Mouse (Mus musculus): ENCODE data around the gene Gapdh. TPM values are rescaled to one million over a fixed set of nuclear protein-coding genes. Genes with fewer than 3 reads are reported as not detected.

The Gapdh gene
- polyA plus RNA-seq (2016; fragmentation: Nextera tagmentation; extraction: Ambion mirVana) = 1,933 and 1,972 TPM in 2 replicates

DNA sequence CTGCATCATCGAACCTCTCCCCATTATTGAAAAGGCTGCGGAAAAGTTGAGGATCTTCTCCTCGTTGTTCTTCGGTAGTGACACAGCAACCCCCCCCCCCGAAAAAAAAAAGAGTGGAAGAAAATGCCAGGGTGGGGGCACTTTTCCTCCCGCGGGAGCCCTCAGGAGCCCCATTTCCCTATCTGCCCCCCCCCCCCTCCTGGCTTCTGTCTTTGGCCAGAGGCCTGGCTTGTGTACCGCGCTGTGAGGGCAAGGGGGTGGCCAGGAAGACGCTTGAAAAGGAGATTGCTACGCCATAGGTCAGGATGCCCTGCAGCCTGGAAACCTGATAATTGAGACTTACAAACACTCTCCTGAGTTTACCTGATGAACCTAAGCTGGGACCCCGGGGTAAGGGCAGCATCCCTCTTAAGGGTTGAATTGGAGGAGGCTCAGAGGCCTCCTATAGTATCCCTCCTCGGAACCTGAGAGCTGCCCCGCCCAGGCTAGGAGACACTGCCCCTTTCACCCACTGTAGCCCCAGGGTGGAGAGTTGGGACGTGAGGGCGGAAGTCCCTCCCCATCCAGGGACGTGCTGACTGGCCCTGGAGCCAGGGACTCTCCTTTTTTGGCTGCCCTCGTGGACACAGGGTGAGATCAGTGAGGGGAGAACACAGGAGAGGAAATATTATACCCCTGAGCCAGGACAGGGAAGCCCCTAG lies at the start of gene Gapdh:
Gapdh (minus strand) TSS at position 417 of the 701 bp plus-strand sequence.
- 1% methylated on average over 18 of the region's 18 CpGs for WGBS
- H3K9ac ChIP-seq (replicated peaks) = peak within 1 kb of the TSS; percentile 97
- peaks cover 41% of the 10 kb centered on the region for H3K4me1 ChIP-seq
- no peaks in the 10 kb centered on the region for H3K9me3 ChIP-seq
- H3K36me3 ChIP-seq = peaks cover 55% of the 10 kb centered on the region
- H3K4me3 ChIP-seq = peak within 1 kb of the TSS; percentile 86
- H3K27ac ChIP-seq (replicated peaks) = peak within 1 kb of the TSS; percentile 95
- ATAC-seq (ENCODE audit: low FRiP score, low read depth) = peak; percentile 5; the same call in 1 of the 2 replicates
- peak within 1 kb of the TSS; percentile 96 for H3K4me2 ChIP-seq (replicated peaks)
- H3K27me3 ChIP-seq = no peaks in the 10 kb centered on the region

GRCm38 (mm10) chr6:125215148-125215954 lies 49.1 kb upstream of the Gapdh start, which contains the start of gene Vamp1:
Gene Vamp1 (plus strand): TSS chr6:125215551.
- H3K4me2 ChIP-seq (replicated peaks) = peak within 1 kb of the TSS; percentile 98
- H3K4me1 ChIP-seq = peaks cover 10% of the 10 kb centered on the region; the same call in 1 of the 2 replicates
- H3K9ac ChIP-seq (replicated peaks) = peak within 1 kb of the TSS; percentile 75
- ATAC-seq (ENCODE audit: low FRiP score, low read depth) = peak; percentile 97
- H3K36me3 ChIP-seq = no peaks in the 10 kb centered on the region
- no peaks in the 10 kb centered on the region for H3K9me3 ChIP-seq
- H3K4me3 ChIP-seq = peak within 1 kb of the TSS; percentile 66
- H3K27me3 ChIP-seq = peaks cover 28% of the 10 kb centered on the region
- peak within 1 kb of the TSS; percentile 60 for H3K27ac ChIP-seq (replicated peaks)
- WGBS = under 1% methylated on average over 48 of the region's 48 CpGs

DNA sequence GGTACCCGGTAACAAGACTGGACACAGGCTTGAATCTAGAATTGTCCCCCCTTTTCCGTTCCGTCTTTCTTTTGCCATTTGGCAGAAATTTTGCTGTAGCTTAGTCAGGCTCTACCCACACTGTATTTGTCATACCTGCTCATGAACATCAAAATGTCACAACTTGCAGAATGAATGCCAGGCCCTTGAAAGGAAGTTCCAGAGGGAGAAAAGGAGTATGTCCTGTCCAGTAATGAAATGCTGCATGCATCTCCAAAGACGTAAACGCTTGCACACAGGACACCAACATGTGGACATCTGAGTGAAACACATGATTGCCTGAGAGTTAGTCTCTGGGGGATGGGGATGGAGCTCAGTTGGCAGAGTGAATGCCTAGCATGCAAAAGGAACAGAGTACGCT lies 47.4 kb upstream of the Gapdh start:
- H3K4me2 ChIP-seq (replicated peaks) = no peak overlapping the region
- WGBS = 87% methylated on average over 6 of the region's 6 CpGs
- no peak for ATAC-seq (ENCODE audit: low FRiP score, low read depth)
- no peak overlapping the region for H3K27ac ChIP-seq (replicated peaks)
- H3K4me3 ChIP-seq = no peak overlapping the region
- peaks cover 10% of the 10 kb centered on the region; the same call in 1 of the 2 replicates for H3K4me1 ChIP-seq
- no peak overlapping the region for H3K9ac ChIP-seq (replicated peaks)
- no peaks in the 10 kb centered on the region for H3K36me3 ChIP-seq
- H3K9me3 ChIP-seq = no peaks in the 10 kb centered on the region
- H3K27me3 ChIP-seq = peaks cover 28% of the 10 kb centered on the region

DNA sequence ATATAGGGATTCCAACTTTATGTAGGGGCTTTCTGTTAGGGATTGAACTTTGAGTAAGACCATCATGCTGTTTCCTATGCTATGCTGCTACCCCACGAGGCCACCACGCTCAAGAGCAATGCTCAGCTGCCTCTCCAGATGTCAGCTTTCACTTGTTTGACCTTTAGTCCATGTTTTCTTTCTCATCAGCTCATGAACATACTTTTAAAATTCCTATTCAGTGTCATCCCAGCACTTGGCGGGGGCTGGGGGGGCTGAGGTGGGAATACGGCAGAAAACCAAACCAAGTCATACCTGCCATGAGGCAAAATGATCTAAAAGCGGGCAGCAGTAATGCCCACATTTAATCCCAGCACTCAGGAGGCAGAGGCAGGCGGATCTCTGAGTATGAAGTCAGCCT lies 46.9 kb upstream of the Gapdh start:
- no peak overlapping the region for H3K9ac ChIP-seq (replicated peaks)
- H3K36me3 ChIP-seq = no peaks in the 10 kb centered on the region
- no peak overlapping the region for H3K27ac ChIP-seq (replicated peaks)
- no peak overlapping the region for H3K4me2 ChIP-seq (replicated peaks)
- WGBS = 77% methylated on average over 6 of the region's 6 CpGs
- no peaks in the 10 kb centered on the region for H3K9me3 ChIP-seq
- H3K27me3 ChIP-seq = peaks cover 28% of the 10 kb centered on the region
- peaks cover 10% of the 10 kb centered on the region; the same call in 1 of the 2 replicates for H3K4me1 ChIP-seq
- ATAC-seq (ENCODE audit: low FRiP score, low read depth) = no peak
- no peak overlapping the region for H3K4me3 ChIP-seq

DNA sequence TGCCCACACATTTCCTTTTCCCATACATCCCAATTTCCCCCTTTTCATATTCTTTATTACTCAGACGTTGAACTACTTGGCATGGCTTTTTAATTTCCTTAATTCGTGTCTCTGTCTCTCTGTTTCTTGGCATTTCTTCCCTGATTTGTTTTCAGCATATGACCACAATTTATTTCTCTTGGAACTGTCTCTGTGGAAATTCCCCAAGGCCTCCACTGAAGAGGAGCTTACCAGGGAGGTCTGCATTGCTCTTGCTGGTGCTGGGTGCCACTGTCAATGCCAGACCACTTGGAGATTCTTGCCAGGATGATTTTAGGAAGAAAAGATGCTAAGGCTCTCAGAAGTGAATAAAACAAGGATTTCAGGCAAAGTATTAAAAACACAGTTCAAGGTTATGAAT lies 46.4 kb upstream of the Gapdh start:
- no peak for ATAC-seq (ENCODE audit: low FRiP score, low read depth)
- Histone ChIP-seq H3K27me3 (peaks cover 28% of the 10 kb centered on the region), H3K36me3 (no peaks in the 10 kb centered on the region), H3K9me3 (no peaks in the 10 kb centered on the region), H3K9ac (replicated peaks) (no peak overlapping the region), H3K27ac (replicated peaks) (no peak overlapping the region), H3K4me1 (peaks cover 10% of the 10 kb centered on the region; the same call in 1 of the 2 replicates), H3K4me3 (no peak overlapping the region), H3K4me2 (replicated peaks) (no peak overlapping the region)
- WGBS = 58% methylated on average over 2 of the region's 2 CpGs

GRCm38 (mm10) chr6:125210436-125210835 lies 44.2 kb upstream of the Gapdh start:
- Histone ChIP-seq H3K27me3 (peaks cover 20% of the 10 kb centered on the region; the same call in 1 of the 2 replicates), H3K9me3 (no peaks in the 10 kb centered on the region), H3K27ac (replicated peaks) (no peak overlapping the region), H3K4me1 (no peaks in the 10 kb centered on the region), H3K4me2 (replicated peaks) (no peak overlapping the region), H3K4me3 (no peak overlapping the region), H3K9ac (replicated peaks) (no peak overlapping the region), H3K36me3 (no peaks in the 10 kb centered on the region)
- 76% methylated on average over 1 of the region's 1 CpGs for WGBS
- ATAC-seq (ENCODE audit: low FRiP score, low read depth) = no peak

DNA sequence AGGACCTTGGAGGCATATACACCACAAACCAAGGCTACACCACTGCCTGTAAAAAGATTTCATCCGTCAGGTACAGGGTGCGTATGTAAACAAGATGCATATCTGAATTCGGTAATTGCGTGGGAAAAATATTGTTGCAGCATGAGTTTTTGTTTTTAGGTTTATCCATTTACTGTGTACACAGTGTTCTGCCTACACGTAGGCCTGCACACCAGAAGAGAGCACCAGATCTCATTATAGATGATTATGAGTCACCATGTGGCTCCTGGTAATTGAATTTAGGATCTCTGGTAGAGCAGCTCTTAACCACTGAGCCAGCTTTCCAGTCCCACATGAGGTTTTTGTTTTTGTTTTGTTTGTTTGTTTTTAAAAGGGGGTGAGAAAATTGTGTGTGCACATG lies 30.9 kb upstream of the Gapdh start:
- Histone ChIP-seq H3K4me3 (no peak overlapping the region), H3K4me2 (replicated peaks) (no peak overlapping the region), H3K27me3 (no peaks in the 10 kb centered on the region), H3K4me1 (peaks cover 18% of the 10 kb centered on the region), H3K9ac (replicated peaks) (no peak overlapping the region), H3K27ac (replicated peaks) (no peak overlapping the region), H3K36me3 (peaks cover 21% of the 10 kb centered on the region), H3K9me3 (no peaks in the 10 kb centered on the region)
- 89% methylated on average over 5 of the region's 5 CpGs for WGBS
- ATAC-seq (ENCODE audit: low FRiP score, low read depth) = no peak

GRCm38 (mm10) chr6:125196301-125196700 lies 30.0 kb upstream of the Gapdh start:
- Histone ChIP-seq H3K9me3 (no peaks in the 10 kb centered on the region), H3K36me3 (peaks cover 21% of the 10 kb centered on the region), H3K27ac (replicated peaks) (peak overlapping the region; percentile 25; the same call in 1 of the 2 replicates), H3K27me3 (no peaks in the 10 kb centered on the region), H3K4me1 (peaks cover 18% of the 10 kb centered on the region), H3K9ac (replicated peaks) (no peak overlapping the region), H3K4me2 (replicated peaks) (no peak overlapping the region), H3K4me3 (no peak overlapping the region)
- WGBS = 25% methylated on average over 3 of the region's 3 CpGs
- ATAC-seq (ENCODE audit: low FRiP score, low read depth) = no peak

- Histone ChIP-seq H3K4me3 (no peak overlapping the region), H3K9me3 (no peaks in the 10 kb centered on the region), H3K4me2 (replicated peaks) (no peak overlapping the region), H3K4me1 (peaks cover 18% of the 10 kb centered on the region), H3K36me3 (peaks cover 21% of the 10 kb centered on the region), H3K9ac (replicated peaks) (peak overlapping the region; percentile 29; the same call in 1 of the 2 replicates), H3K27ac (replicated peaks) (peak overlapping the region; percentile 52; the same call in 1 of the 2 replicates), H3K27me3 (no peaks in the 10 kb centered on the region)
- ATAC-seq (ENCODE audit: low FRiP score, low read depth) = no peak
- WGBS = 15% methylated on average over 1 of the region's 1 CpGs
These were observed 29.3 kb upstream of the Gapdh start for GRCm38 (mm10) chr6:125195541-125196075.

DNA sequence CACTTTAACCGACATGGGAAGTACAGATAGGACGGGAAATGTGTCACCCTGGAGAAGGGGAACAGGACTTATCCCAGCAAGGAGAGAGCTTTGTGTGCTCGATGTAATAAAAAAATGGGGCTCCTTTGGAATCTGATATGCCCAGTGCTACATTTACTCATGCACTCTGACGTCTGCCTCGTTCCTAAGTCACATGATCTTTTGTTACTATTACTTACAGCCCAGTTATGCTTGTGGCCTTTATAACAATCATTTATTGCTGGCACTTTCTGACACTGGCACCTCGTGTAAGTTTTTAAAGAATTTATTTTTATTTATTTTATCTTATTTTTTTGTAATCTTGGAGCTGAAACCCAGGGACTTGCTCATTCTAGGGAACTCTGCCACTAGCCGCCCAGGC lies 27.1 kb upstream of the Gapdh start:
- Histone ChIP-seq H3K4me1 (peaks cover 21% of the 10 kb centered on the region), H3K4me3 (no peak overlapping the region), H3K36me3 (peaks cover 33% of the 10 kb centered on the region), H3K9ac (replicated peaks) (no peak overlapping the region), H3K4me2 (replicated peaks) (no peak overlapping the region), H3K27me3 (no peaks in the 10 kb centered on the region), H3K9me3 (no peaks in the 10 kb centered on the region), H3K27ac (replicated peaks) (no peak overlapping the region)
- ATAC-seq (ENCODE audit: low FRiP score, low read depth) = no peak
- WGBS = 89% methylated on average over 7 of the region's 7 CpGs

GRCm38 (mm10) chr6:125192841-125193240 lies 26.6 kb upstream of the Gapdh start:
- H3K9ac ChIP-seq (replicated peaks) = peak overlapping the region; percentile 85
- ATAC-seq (ENCODE audit: low FRiP score, low read depth) = no peak
- H3K9me3 ChIP-seq = no peaks in the 10 kb centered on the region
- H3K27me3 ChIP-seq = no peaks in the 10 kb centered on the region
- peak overlapping the region; percentile 72 for H3K4me3 ChIP-seq
- H3K4me1 ChIP-seq = peaks cover 21% of the 10 kb centered on the region
- WGBS = 49% methylated on average over 5 of the region's 5 CpGs
- H3K27ac ChIP-seq (replicated peaks) = peak overlapping the region; percentile 99
- peaks cover 39% of the 10 kb centered on the region for H3K36me3 ChIP-seq
- peak overlapping the region; percentile 88 for H3K4me2 ChIP-seq (replicated peaks)
